Mouse (Mus musculus): Measurements from ENCODE around the gene Mpnd.
A peak's percentile ranks its signal among the peaks of the same experiment; 100 is the strongest.

The Mpnd gene

DNA sequence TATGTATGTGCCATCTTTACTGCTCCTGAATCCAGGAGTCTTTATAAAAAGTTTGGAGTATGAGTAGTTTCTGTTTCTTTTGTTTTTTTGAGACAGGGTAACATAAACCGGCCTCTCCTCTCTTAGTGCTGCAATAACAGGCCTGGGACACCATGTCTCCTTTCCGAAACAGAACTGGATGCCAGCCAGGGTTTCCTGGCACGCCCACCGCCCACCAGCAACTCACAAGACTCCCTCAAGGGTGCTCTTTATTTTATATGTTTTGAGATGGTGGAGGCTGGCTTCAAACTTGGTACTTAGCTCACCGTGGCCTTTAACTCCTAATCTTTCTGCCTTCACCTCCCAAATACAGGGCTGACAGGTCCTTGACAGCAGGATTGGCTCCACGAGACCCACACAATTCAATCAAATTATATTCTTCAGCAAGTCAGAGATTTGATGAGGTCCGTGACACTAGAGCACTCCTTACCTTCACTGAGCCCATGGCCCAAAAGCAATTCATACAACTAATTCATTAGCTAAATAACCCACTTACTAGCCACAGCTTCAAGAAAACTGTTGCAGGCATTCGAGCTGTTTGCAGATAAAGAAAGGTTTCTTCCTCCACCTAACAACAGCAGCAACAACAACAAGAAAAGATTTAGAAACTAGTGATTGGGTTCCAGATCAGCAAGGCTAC, 33.2 kb downstream of the Mpnd start:
- no peak for DNase-seq (ENCODE audit: low read depth, low spot score)

DNA sequence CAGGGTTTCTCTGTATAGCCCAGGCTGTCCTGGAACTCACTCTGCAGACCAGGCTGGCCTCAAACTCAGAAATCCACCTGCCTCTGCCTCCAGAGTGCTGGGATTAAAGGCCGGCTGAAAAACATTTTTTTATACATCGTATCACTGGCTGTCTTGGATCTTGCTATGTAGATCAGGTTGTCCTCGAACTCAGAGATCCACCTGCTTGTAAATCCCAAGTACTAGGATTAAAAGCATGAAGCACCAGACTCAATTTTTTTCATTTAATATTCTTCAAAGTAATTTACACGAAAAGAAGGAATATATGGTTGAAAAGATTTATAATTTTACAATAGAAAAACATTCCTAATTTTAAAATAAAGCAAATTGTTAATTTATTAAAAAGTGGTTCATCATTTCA, 33.8 kb downstream of the Mpnd start:
- DNase-seq (ENCODE audit: low read depth, low spot score), result no peak

DNA sequence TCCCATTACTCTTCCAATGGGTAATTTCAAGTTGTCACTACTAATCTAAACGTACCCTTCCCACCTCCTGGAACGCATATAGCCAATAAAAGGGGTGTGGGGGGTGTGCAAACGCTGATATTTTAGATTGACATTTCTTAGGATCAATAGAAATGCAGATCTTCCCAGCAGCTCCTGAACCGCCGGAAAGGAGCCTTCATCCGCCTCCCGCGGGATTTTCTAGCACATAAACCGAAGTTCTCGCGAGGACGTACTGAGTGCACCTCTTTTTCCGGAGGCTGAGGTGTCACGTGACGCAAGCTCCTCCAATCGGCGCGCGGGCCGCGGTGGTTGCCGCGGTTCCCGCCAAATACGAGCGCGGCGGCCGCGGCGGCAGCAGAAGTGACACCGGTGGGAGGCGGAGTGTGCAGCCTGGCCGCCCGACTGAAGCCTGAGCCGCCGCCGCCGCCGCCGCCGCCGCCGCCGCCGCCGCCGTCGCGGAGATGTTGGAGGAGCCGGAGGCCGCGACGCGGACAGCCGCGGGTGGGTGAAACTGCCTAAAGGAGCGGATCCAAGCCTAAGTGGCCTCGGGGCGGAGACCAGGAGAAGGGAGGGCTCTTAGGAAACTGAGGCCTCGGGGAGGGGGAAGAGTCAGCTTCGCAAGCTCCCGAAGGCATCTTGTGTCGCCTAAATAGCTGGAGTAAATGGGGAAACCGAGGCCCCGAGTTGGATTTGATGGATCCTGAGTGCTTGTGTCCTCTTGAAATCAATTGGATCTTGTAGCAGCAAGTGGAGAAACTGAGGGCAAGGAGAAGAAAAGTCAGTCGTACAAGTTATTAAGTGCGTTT, 34.7 kb downstream of the Mpnd start, which contains the start of gene Chaf1a:
Chaf1a (plus strand) TSS at position 410 of the 827 bp plus-strand sequence.
- peak; percentile 99 for DNase-seq (ENCODE audit: low read depth, low spot score)

DNA sequence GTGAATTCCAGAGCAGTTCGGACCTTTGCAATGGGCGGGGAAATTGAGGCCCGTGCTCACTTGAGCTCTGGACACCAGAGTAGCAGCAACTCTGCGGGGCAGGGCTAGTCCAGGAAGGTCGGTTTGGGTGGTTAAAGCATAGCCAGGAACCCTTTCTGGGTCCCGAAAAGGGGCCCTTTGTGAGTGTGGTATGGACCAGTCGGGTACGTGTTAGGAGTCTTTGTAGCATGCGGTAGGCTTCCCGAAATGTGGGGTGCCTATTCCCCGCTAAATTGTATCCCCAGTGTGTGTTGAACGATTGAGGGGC, 35.3 kb downstream of the Mpnd start:
- DNase-seq (ENCODE audit: low read depth, low spot score), result peak; percentile 50

DNA sequence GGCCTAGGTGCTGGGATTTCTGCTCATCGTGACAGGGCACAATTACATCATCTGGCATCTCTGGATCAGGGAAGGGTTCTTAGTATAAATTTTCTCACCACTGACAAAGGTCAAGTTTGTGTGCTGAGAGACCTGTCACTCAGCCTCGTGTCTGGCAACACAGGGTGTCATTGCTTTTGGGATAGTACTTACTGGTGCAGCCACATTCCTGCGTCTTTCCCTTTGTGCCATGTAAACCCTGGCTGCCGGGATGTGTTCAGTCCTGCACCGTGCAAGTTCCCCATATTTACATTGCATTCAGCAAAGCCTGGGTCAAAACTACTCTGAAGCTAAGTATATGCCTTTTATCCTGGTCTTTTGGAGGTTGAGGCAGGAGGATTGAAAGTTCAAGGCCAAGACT, 45.9 kb downstream of the Mpnd start:
- no peak for DNase-seq (ENCODE audit: low read depth, low spot score)

DNA sequence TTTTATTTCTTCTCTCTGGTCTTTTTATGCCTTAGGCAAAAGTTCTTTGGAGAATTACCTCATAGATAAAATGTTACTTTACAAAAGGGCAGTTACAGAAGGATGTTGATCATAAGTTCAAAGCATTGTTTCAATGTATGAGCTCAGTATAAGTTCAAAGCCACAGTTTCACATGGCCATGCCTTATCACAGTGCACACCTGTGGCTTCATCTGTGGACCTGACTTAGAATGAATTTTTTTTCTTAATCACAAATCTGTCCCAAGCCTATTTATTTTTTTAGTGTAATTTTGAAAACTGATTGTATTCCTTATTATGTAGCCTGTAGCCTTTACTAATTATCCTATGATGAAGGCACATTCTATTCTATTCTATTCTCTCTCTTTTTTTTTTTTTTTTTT, 49.4 kb downstream of the Mpnd start:
- DNase-seq (ENCODE audit: low read depth, low spot score), result no peak

DNA sequence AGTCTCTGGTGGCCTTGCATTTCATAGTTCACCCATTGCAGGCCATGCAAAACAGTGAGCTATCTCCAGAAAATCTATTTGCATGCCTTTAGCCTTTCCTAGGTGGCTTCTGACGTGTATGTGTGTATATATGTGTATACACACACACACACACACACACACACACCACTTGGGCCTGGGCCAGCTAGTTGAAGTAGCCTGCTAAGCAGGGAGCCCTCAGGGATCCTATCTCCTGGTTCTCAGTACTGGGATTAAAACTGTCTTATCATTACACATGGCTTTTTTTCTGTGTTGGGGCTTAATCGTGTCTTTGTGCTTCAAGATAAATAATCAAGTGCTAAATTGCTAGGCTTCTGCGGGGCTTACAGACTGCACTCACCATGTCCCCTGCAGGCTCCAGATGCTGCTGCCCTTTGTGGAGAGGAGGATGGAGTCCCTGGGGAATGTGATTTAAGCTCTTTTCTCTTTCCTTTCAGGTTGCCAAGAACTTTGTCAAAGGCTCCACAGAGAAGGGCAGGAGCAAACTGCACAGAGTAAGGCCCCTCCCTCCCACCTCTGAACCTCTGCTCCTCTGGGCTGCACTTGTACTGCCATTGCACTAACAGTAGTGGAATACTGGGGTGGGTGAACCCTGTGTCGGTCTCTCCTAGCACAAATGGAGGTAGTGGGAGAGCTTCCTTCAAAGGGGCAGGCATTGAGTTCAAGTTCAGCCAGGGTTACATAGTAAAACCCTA, 50.6 kb downstream of the Mpnd start:
- no peak for DNase-seq (ENCODE audit: low read depth, low spot score)

DNA sequence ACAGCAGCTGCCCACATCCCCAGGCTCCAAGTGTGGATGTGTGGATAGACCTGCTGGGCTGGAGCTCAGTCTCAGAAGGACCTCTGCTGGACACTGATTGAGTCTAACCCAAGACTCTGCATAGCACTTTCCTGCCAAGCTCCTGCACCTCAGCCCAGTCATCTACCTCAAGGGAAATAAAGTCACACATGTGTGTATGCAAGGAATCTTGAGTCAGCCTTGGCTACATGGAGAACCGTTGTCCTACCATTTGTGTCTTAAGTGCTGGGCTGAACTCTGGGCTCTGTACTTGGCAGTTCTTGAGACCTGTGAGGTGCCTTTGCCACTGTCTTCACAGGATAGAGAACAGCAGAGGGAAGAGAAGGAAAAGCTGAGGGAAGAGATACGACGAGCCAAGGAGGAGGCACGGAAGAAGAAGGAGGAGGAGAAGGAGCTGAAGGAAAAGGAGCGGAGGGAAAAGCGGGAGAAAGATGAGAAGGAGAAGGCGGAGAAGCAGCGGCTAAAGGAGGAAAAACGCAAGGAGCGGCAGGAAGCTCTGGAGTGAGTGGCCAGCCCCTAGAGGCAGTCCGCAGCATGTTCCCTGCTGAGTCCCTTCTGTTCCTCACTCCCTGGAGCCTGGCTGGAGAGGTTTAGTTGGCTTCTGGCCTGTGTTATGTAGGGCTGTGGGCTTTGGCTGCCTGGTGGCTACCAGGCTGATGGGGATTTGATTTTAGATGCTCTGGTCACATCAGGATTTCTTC, 52.0 kb downstream of the Mpnd start:
- no peak for DNase-seq (ENCODE audit: low read depth, low spot score)

DNA sequence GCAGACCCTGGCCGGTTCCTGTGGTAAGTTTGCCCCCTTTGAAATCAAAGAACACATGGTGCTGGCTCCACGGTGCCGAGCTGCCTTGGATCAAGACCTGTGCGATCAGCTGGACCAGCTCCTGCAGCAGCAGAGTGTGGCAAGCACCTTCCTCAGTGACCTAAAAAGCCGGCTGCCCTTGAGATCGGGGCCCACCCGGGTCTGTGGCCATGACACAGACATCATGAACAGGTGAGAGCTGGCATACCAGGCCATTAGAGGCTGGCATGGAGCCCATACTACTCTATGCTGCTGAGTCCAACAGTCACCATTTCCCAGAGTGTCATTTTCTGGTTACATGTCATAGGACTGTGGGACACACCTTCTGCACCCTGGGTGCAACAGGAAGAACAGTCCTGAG, 56.6 kb downstream of the Mpnd start:
- DNase-seq (ENCODE audit: low read depth, low spot score), result no peak

DNA sequence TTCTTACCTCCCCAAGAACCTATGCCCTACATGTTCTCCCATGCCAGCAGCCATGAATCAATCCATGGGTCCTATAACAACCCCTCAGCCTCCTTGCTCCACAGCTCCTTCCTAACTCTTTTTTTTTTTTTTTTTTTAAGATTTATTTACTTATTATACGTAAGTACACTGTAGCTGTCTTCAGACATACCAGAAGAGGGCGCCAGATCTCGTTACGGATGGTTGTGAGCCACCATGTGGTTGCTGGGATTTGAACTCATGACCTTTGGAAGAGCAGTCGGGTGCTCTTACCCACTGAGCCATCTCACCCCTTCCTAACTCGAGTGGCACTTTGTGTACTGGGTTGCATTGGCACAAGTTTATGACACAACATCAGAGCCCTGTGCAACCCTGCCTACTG, 60.2 kb downstream of the Mpnd start:
- DNase-seq (ENCODE audit: low read depth, low spot score), result peak; percentile 38

Data from ZHBTc4 (cell line).